Mouse (Mus musculus) limb, embryonic 13.5 days (tissue): ENCODE data around the gene Srsy. TPM values are rescaled to one million over a fixed set of nuclear protein-coding genes. Genes with fewer than 3 reads are reported as not detected.
"Not testable (repeated sequence)": the region's sequence is repeated elsewhere in the genome, so short reads cannot be mapped to it uniquely, and the experiment has no call there.

Experiments used
- ATAC-seq: fragments of 200-750 bp; cut with Nextera tagmentation; 2 replicates; pipeline ENCODE4 v1.8.0; 2017; ENCODE audit warnings: low read depth, moderate number of reproducible peaks, moderate TSS enrichment; ENCODE audit not compliant: low FRiP score
- H3K27ac ChIP-seq: fragments of 300-500 bp; sonication (generic); 2 replicates; pipeline ENCODE4 v1.5.1; 2015; ENCODE audit warnings: inconsistent platforms, mild to moderate bottlenecking, moderate library complexity
- H3K27me3 ChIP-seq: fragments of 300-500 bp; sonication (generic); 2 replicates; pipeline ENCODE4 v1.6.1; 2015; ENCODE audit warnings: mild to moderate bottlenecking, inconsistent platforms
- H3K36me3 ChIP-seq: fragments of 300-500 bp; sonication (generic); 2 replicates; pipeline ENCODE4 v1.6.1; 2015; ENCODE audit warnings: inconsistent platforms, mild to moderate bottlenecking, moderate library complexity
- H3K4me1 ChIP-seq: fragments of 300-500 bp; sonication (generic); 2 replicates; pipeline ENCODE4 v1.6.1; 2015; ENCODE audit warnings: inconsistent platforms
- H3K4me2 ChIP-seq: fragments of 300-500 bp; sonication (generic); replicated peaks from 2 replicates; pipeline ENCODE4 v1.6.1; 2015; ENCODE audit warnings: inconsistent platforms, mild to moderate bottlenecking, moderate library complexity
- H3K4me3 ChIP-seq: fragments of 300-500 bp; sonication (generic); 2 replicates; pipeline ENCODE4 v1.5.1; 2015; ENCODE audit warnings: moderate library complexity, mild to moderate bottlenecking, inconsistent platforms
- H3K9ac ChIP-seq: fragments of 300-500 bp; sonication (generic); 2 replicates; pipeline ENCODE4 v1.6.1; 2015; ENCODE audit warnings: mild to moderate bottlenecking, inconsistent platforms
- H3K9me3 ChIP-seq: fragments of 300-500 bp; sonication (generic); 2 replicates; pipeline ENCODE4 v1.6.1; 2016; ENCODE audit warnings: inconsistent platforms
- WGBS: fragments of 180-500 bp; shearing (Covaris S2); methylation state at CpG from one replicate; pipeline ENCODE4 v1.1.7; 2015; 5-methylcytosine and 5-hydroxymethylcytosine counted together
- polyA plus RNA-seq: library from polyadenylated mRNA; unstranded; fragments of >200 nt; fragmentation: Nextera tagmentation; extraction: Ambion mirVana; gene quantifications from 2 replicates; pipeline ENCODE4 v1.2.1, GENCODE M21; 2015

Srsy gene
- not detected in 2 replicates for polyA plus RNA-seq

DNA sequence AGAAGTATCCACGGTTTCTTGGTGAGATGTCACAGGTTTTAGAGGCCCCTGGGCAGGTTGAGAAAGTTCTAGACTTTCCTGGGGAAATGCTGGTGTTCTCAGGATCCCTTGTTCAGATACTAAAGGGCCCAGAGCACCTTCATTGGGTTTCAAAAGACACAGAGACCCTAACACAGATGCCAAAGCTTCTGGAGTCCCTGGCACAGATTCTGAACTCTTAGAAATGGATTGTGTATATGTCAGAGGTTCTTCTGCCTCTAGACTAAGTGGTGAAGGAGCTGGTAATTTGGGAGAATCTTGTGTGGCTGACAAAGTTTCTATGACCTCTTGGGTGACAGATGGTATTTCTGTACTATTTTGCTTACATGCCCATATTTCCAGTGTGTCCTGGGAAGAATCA lies at the start of gene Srsy:
Gene Srsy, minus strand, starts transcription at position 101 of the 400 bp plus-strand sequence.
- not testable (repeated sequence) for H3K4me2 ChIP-seq, H3K27ac ChIP-seq, ATAC-seq, H3K36me3 ChIP-seq, H3K27me3 ChIP-seq, H3K9ac ChIP-seq, H3K9me3 ChIP-seq, H3K4me3 ChIP-seq, H3K4me1 ChIP-seq
- WGBS = no CpG with 5 or more reads among the region's 1 CpGs

Other genes starting within 250 kb of the Srsy start
- not detected in 2 replicates for gene Gm21904, start 91.1 kb downstream of the Srsy start, polyA plus RNA-seq
- gene Gm20772, start 62.6 kb downstream of the Srsy start, polyA plus RNA-seq = not detected in 2 replicates
- gene Gm20831, start 62.6 kb downstream of the Srsy start, polyA plus RNA-seq = not detected in 2 replicates
- not detected in 2 replicates for gene Gm21764, start 124.5 kb upstream of the Srsy start, polyA plus RNA-seq
- gene Ssty1, start 151.8 kb upstream of the Srsy start, polyA plus RNA-seq = not detected in 2 replicates